Mouse (Mus musculus) lung, postnatal 0 days (tissue): ENCODE data around the gene Rps6.

Experiments
- CTCF ChIP-seq: IDR thresholded peaks from 2 replicates; pipeline ENCODE4 v1.5.1; 2016; ENCODE audit warnings: antibody characterized with exemption, mild to moderate bottlenecking
- EP300 ChIP-seq: IDR thresholded peaks from 2 replicates; pipeline ENCODE4 v1.6.1; 2016; ENCODE audit warnings: antibody characterized with exemption, mild to moderate bottlenecking, control low read depth

- TF ChIP-seq CTCF (no peak), EP300 (no peak)
These were observed 5.9 kb downstream of the Rps6 start for GRCm38 (mm10) chr4:86851331-86851730.
